Mouse (Mus musculus) midbrain, embryonic 12.5 days (tissue): ENCODE measurements around the gene Ccdc93. TPM values are rescaled to one million over a fixed set of nuclear protein-coding genes. Genes with fewer than 3 reads are reported as not detected.

ENCODE experiments used
- ATAC-seq: fragments of 200-750 bp; cut with Nextera tagmentation; 2 replicates; pipeline ENCODE4 v1.8.0; 2017; ENCODE audit warnings: low read depth, moderate TSS enrichment, moderate library complexity; ENCODE audit not compliant: low FRiP score
- H3K27ac ChIP-seq: fragments of 300-500 bp; sonication (generic); replicated peaks from 2 replicates; pipeline ENCODE4 v1.5.1; 2016; ENCODE audit warnings: mild to moderate bottlenecking
- H3K27me3 ChIP-seq: fragments of 300-500 bp; sonication (generic); 2 replicates; pipeline ENCODE4 v1.6.1; 2016; ENCODE audit warnings: mild to moderate bottlenecking
- H3K36me3 ChIP-seq: fragments of 300-500 bp; sonication (generic); 2 replicates; pipeline ENCODE4 v1.6.1; 2016
- H3K4me1 ChIP-seq: fragments of 300-500 bp; sonication (generic); 2 replicates; pipeline ENCODE4 v1.6.1; 2016
- H3K4me2 ChIP-seq: fragments of 300-500 bp; sonication (generic); replicated peaks from 2 replicates; pipeline ENCODE4 v1.6.1; 2016; ENCODE audit warnings: mild to moderate bottlenecking, moderate library complexity
- H3K4me3 ChIP-seq: fragments of 300-500 bp; sonication (generic); 2 replicates; pipeline ENCODE4 v1.5.1; 2016; ENCODE audit warnings: mild to moderate bottlenecking
- H3K9ac ChIP-seq: fragments of 300-500 bp; sonication (generic); replicated peaks from 2 replicates; pipeline ENCODE4 v1.6.1; 2016; ENCODE audit warnings: mild to moderate bottlenecking, moderate library complexity
- H3K9me3 ChIP-seq: fragments of 300-500 bp; sonication (generic); 2 replicates; pipeline ENCODE4 v1.6.1; 2016; ENCODE audit warnings: mild to moderate bottlenecking
- WGBS: fragments of 180-500 bp; shearing (Covaris S2); methylation state at CpG from one replicate; pipeline ENCODE4 v1.1.7; 2016; 5-methylcytosine and 5-hydroxymethylcytosine counted together
- polyA plus RNA-seq: library from polyadenylated mRNA; unstranded; fragments of >200 nt; fragmentation: Nextera tagmentation; extraction: Ambion mirVana; gene quantifications from 2 replicates; pipeline ENCODE4 v1.2.1, GENCODE M21; 2016

The Ccdc93 gene
- polyA plus RNA-seq, 1 experiment from 2014 or later = 15.1 TPM

GRCm38 (mm10) chr1:121529286-121529685, 98.4 kb downstream of the Ccdc93 start:
- Histone ChIP-seq H3K27ac (no peak overlapping the region), H3K4me2 (no peak overlapping the region), H3K4me3 (no peak overlapping the region), H3K9ac (no peak overlapping the region), H3K27me3 (peaks cover 48% of the 10 kb centered on the region), H3K4me1 (peaks cover 11% of the 10 kb centered on the region), H3K9me3 (no peaks in the 10 kb centered on the region), H3K36me3 (no peaks in the 10 kb centered on the region)
- WGBS = 90% methylated on average over 6 of the region's 6 CpGs
- no peak for ATAC-seq

- peaks cover 38% of the 10 kb centered on the region for H3K27me3 ChIP-seq
- no peak overlapping the region for H3K4me2 ChIP-seq
- 72% methylated on average over 7 of the region's 7 CpGs for WGBS
- H3K27ac ChIP-seq = no peak overlapping the region
- ATAC-seq = no peak
- no peaks in the 10 kb centered on the region for H3K9me3 ChIP-seq
- no peak overlapping the region for H3K9ac ChIP-seq
- peaks cover 11% of the 10 kb centered on the region for H3K4me1 ChIP-seq
- H3K4me3 ChIP-seq = no peak overlapping the region
- H3K36me3 ChIP-seq = no peaks in the 10 kb centered on the region
Observed at GRCm38 (mm10) chr1:121531439-121531838, 100.6 kb downstream of the Ccdc93 start.

GRCm38 (mm10) chr1:121540361-121540760, 109.5 kb downstream of the Ccdc93 start:
- 71% methylated on average over 8 of the region's 8 CpGs for WGBS
- Histone ChIP-seq H3K36me3 (no peaks in the 10 kb centered on the region), H3K4me1 (no peaks in the 10 kb centered on the region), H3K4me3 (no peak overlapping the region), H3K9ac (no peak overlapping the region), H3K27me3 (no peaks in the 10 kb centered on the region), H3K9me3 (no peaks in the 10 kb centered on the region), H3K4me2 (no peak overlapping the region), H3K27ac (no peak overlapping the region)
- no peak for ATAC-seq

- H3K4me2 ChIP-seq = no peak overlapping the region
- ATAC-seq = no peak
- no peak overlapping the region for H3K9ac ChIP-seq
- H3K4me1 ChIP-seq = no peaks in the 10 kb centered on the region
- no peak overlapping the region for H3K4me3 ChIP-seq
- H3K9me3 ChIP-seq = no peaks in the 10 kb centered on the region
- no peak overlapping the region for H3K27ac ChIP-seq
- H3K27me3 ChIP-seq = no peaks in the 10 kb centered on the region
- H3K36me3 ChIP-seq = peaks cover 15% of the 10 kb centered on the region; the same call in 1 of the 2 replicates
- 73% methylated on average over 2 of the region's 2 CpGs for WGBS
Observed at GRCm38 (mm10) chr1:121546844-121547243, 116.0 kb downstream of the Ccdc93 start.

- Histone ChIP-seq H3K9ac (no peak overlapping the region), H3K4me2 (no peak overlapping the region), H3K27ac (no peak overlapping the region), H3K4me1 (no peaks in the 10 kb centered on the region), H3K9me3 (no peaks in the 10 kb centered on the region), H3K27me3 (no peaks in the 10 kb centered on the region), H3K4me3 (no peak overlapping the region), H3K36me3 (peaks cover 31% of the 10 kb centered on the region)
- no peak for ATAC-seq
- WGBS = 91% methylated on average over 4 of the region's 4 CpGs
Observed at GRCm38 (mm10) chr1:121548667-121549066, 117.8 kb downstream of the Ccdc93 start.

GRCm38 (mm10) chr1:121549456-121549855, 118.6 kb downstream of the Ccdc93 start:
- 74% methylated on average over 4 of the region's 4 CpGs for WGBS
- Histone ChIP-seq H3K27me3 (no peaks in the 10 kb centered on the region), H3K27ac (no peak overlapping the region), H3K9me3 (no peaks in the 10 kb centered on the region), H3K36me3 (peaks cover 37% of the 10 kb centered on the region), H3K4me2 (no peak overlapping the region), H3K4me1 (no peaks in the 10 kb centered on the region), H3K4me3 (no peak overlapping the region), H3K9ac (no peak overlapping the region)
- no peak for ATAC-seq

GRCm38 (mm10) chr1:121550801-121551456, 120.1 kb downstream of the Ccdc93 start:
- Histone ChIP-seq H3K36me3 (peaks cover 52% of the 10 kb centered on the region), H3K27ac (no peak overlapping the region), H3K4me1 (no peaks in the 10 kb centered on the region), H3K4me3 (no peak overlapping the region), H3K9me3 (no peaks in the 10 kb centered on the region), H3K27me3 (no peaks in the 10 kb centered on the region), H3K4me2 (no peak overlapping the region), H3K9ac (no peak overlapping the region)
- WGBS = 88% methylated on average over 16 of the region's 16 CpGs
- 0 out of 2 replicates have a peak, but pooled peaks have one; percentile 1 for ATAC-seq

GRCm38 (mm10) chr1:121551457-121551835, 120.6 kb downstream of the Ccdc93 start:
- 82% methylated on average over 7 of the region's 7 CpGs for WGBS
- Histone ChIP-seq H3K36me3 (peaks cover 57% of the 10 kb centered on the region), H3K27ac (no peak overlapping the region), H3K27me3 (no peaks in the 10 kb centered on the region), H3K4me2 (no peak overlapping the region), H3K9ac (no peak overlapping the region), H3K4me1 (no peaks in the 10 kb centered on the region), H3K9me3 (no peaks in the 10 kb centered on the region), H3K4me3 (no peak overlapping the region)
- ATAC-seq = peak; percentile 60; the same call in 1 of the 2 replicates

Other genes starting within 250 kb of the Ccdc93 start
- 30.3 and 35.5 TPM in 2 replicates for gene Insig2, start 98.5 kb upstream of the Ccdc93 start, polyA plus RNA-seq
- 0.20 and 0.38 TPM in 2 replicates for gene Htr5b, start 97.4 kb downstream of the Ccdc93 start, polyA plus RNA-seq
- 60.2 and 65.2 TPM in 2 replicates for gene Ddx18, start 136.9 kb downstream of the Ccdc93 start, polyA plus RNA-seq